Mouse (Mus musculus) G1E (cell line): ENCODE data around the gene Jazf1.

ENCODE experiments used
- CTCF ChIP-seq: IDR thresholded peaks from 2 replicates; pipeline ENCODE4 v1.5.1; 2012; ENCODE audit warnings: low read depth, low read length, inconsistent platforms, mixed read lengths
- TAL1 ChIP-seq: conservative IDR thresholded peaks from 2 replicates; pipeline ENCODE4 v1.6.1; 2012; ENCODE audit warnings: low read depth, low read length, inconsistent platforms, mixed read lengths

DNA sequence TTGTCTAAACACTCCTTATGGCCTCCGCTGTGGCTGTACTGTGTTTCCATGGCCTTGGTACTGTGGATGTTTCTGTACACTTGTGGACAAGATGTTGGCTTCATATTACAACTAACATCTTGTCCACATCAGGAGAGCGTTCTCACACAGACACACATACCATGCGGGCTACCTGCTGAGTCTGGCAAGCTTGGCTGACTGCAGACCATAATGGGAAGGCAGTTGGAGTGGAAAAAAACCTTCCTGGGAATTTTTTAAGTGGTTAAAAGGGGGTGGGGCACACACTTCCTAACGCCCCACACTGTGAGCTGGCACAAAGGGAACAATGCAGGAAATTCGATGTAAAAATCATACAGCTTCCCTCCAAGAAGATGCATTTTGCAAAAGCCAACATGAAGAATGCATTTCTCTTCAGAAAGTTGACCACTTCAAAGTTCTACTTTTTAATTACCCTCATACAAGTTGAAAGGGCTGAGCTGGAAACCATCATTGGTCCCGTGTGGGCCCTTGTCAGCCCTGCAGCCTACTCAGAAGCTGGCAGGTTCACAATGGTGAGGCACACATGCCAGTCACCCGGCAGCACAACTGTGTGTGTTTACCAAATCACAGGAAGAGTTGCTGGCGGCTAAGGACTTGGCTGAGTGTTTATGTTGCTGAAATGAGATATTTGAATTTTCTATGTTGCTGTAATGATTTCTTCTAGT is 215.9 kb downstream of the Jazf1 start:
- no peak for TF ChIP-seq CTCF
- no peak for TF ChIP-seq TAL1
